Mouse (Mus musculus): Measurements from ENCODE around the gene Gm20431.

The Gm20431 gene

GRCm38 (mm10) chr2:167661270-167662203 is at the start of gene Gm20431:
Gm20431 (minus strand) TSS chr2:167661496.
- peak; percentile 85 for DNase-seq (ENCODE audit: low read depth, low spot score)

- no peak for DNase-seq (ENCODE audit: low read depth, low spot score)
These were observed 49.3 kb upstream of the Gm20431 start for GRCm38 (mm10) chr2:167710574-167710973.

GRCm38 (mm10) chr2:167709969-167710368 is 48.7 kb upstream of the Gm20431 start:
- no peak for DNase-seq (ENCODE audit: low read depth, low spot score)

- DNase-seq (ENCODE audit: low read depth, low spot score): no peak
These were observed 47.1 kb upstream of the Gm20431 start for GRCm38 (mm10) chr2:167708373-167708772.

GRCm38 (mm10) chr2:167706183-167706939 is 45.1 kb upstream of the Gm20431 start:
- DNase-seq (ENCODE audit: low read depth, low spot score): no peak

- DNase-seq (ENCODE audit: low read depth, low spot score): no peak
These were observed 43.1 kb upstream of the Gm20431 start for GRCm38 (mm10) chr2:167704409-167704808.

GRCm38 (mm10) chr2:167702126-167702525 is 40.8 kb upstream of the Gm20431 start:
- DNase-seq (ENCODE audit: low read depth, low spot score): no peak

GRCm38 (mm10) chr2:167701472-167701871 is 40.2 kb upstream of the Gm20431 start:
- no peak for DNase-seq (ENCODE audit: low read depth, low spot score)

- no peak for DNase-seq (ENCODE audit: low read depth, low spot score)
These were observed 38.7 kb upstream of the Gm20431 start for GRCm38 (mm10) chr2:167700018-167700417.

GRCm38 (mm10) chr2:167697902-167698301 is 36.6 kb upstream of the Gm20431 start:
- DNase-seq (ENCODE audit: low read depth, low spot score): no peak

- no peak for DNase-seq (ENCODE audit: low read depth, low spot score)
These were observed 34.8 kb upstream of the Gm20431 start for GRCm38 (mm10) chr2:167696143-167696542.

- DNase-seq (ENCODE audit: low read depth, low spot score): no peak
These were observed 34.2 kb upstream of the Gm20431 start for GRCm38 (mm10) chr2:167695491-167695890.

- DNase-seq (ENCODE audit: low read depth, low spot score): no peak
These were observed 33.7 kb upstream of the Gm20431 start for GRCm38 (mm10) chr2:167694963-167695362.

- no peak for DNase-seq (ENCODE audit: low read depth, low spot score)
These were observed 32.9 kb upstream of the Gm20431 start for GRCm38 (mm10) chr2:167694244-167694643.

- DNase-seq (ENCODE audit: low read depth, low spot score): no peak
These were observed 32.2 kb upstream of the Gm20431 start for GRCm38 (mm10) chr2:167693540-167693939.

- no peak for DNase-seq (ENCODE audit: low read depth, low spot score)
These were observed 31.5 kb upstream of the Gm20431 start for GRCm38 (mm10) chr2:167692831-167693230.

- no peak for DNase-seq (ENCODE audit: low read depth, low spot score)
These were observed 30.8 kb upstream of the Gm20431 start for GRCm38 (mm10) chr2:167691871-167692661.

- no peak for DNase-seq (ENCODE audit: low read depth, low spot score)
These were observed 30.1 kb upstream of the Gm20431 start for GRCm38 (mm10) chr2:167691410-167691809.

GRCm38 (mm10) chr2:167690962-167691311 is 29.6 kb upstream of the Gm20431 start:
- DNase-seq (ENCODE audit: low read depth, low spot score): no peak

- DNase-seq (ENCODE audit: low read depth, low spot score): no peak
These were observed 29.1 kb upstream of the Gm20431 start for GRCm38 (mm10) chr2:167690219-167690961.

Data from c-Kit-negative CD71-positive TER-119-positive erythroid progenitor cells, embryonic 14.5 days (primary cell).